Mouse (Mus musculus) heart, embryonic 14.5 days (tissue): ENCODE measurements around the gene Tyw1. TPM values are rescaled to one million over a fixed set of nuclear protein-coding genes. Genes with fewer than 3 reads are reported as not detected.

ENCODE experiments used
- ATAC-seq: fragments of 200-750 bp; cut with Nextera tagmentation; 2 replicates; pipeline ENCODE4 v1.8.0; 2017; ENCODE audit warnings: low read depth, moderate TSS enrichment; ENCODE audit not compliant: insufficient number of reproducible peaks, insufficient read depth, low FRiP score
- H3K27ac ChIP-seq, 2 experiments: fragments of 200-500 bp in 1 of 2; fragments of 300-500 bp in 1 of 2; sonication (generic) in 1 of 2; replicated peaks in 1 of 2; 2 replicates each; pipeline ENCODE4 v1.5.1; 2012 to 2014; ENCODE audit warnings: low read depth in 2 of 2, low read length in 2 of 2, control low read depth in 1 of 2, mild to moderate bottlenecking in 1 of 2, mixed read lengths in 1 of 2; ENCODE audit not compliant: control insufficient read depth in 1 of 2, insufficient read depth in 1 of 2
- H3K27me3 ChIP-seq: fragments of 300-500 bp; sonication (generic); 2 replicates; pipeline ENCODE4 v1.6.1; 2014; ENCODE audit warnings: mild to moderate bottlenecking, low read length, control low read depth; ENCODE audit not compliant: control insufficient read depth, insufficient read depth
- H3K36me3 ChIP-seq: fragments of 300-500 bp; sonication (generic); 2 replicates; pipeline ENCODE4 v1.6.1; 2014; ENCODE audit warnings: mild to moderate bottlenecking, control low read depth, low read length, mixed read lengths; ENCODE audit not compliant: control insufficient read depth, insufficient read depth
- H3K4me1 ChIP-seq, 2 experiments: fragments of 200-500 bp in 1 of 2; fragments of 300-500 bp in 1 of 2; sonication (generic) in 1 of 2; 2 replicates each; pipeline ENCODE4 v1.6.1; 2012 to 2014; ENCODE audit warnings: low read length in 2 of 2, control low read depth in 1 of 2, mixed read lengths in 1 of 2; ENCODE audit not compliant: control insufficient read depth in 2 of 2, insufficient read depth in 2 of 2
- H3K4me2 ChIP-seq: fragments of 300-500 bp; sonication (generic); 2 replicates; pipeline ENCODE4 v1.6.1; 2014; ENCODE audit warnings: mild to moderate bottlenecking, low read length
- H3K4me3 ChIP-seq, 2 experiments: fragments of 200-500 bp in 1 of 2; fragments of 300-500 bp in 1 of 2; sonication (generic) in 1 of 2; 2 replicates each; pipeline ENCODE4 v1.5.1; 2012 to 2014; ENCODE audit warnings: low read length in 2 of 2, mild to moderate bottlenecking in 2 of 2, control low read depth in 1 of 2, low read depth in 1 of 2, moderate library complexity in 1 of 2; ENCODE audit not compliant: control insufficient read depth in 1 of 2, insufficient read depth in 1 of 2
- H3K9ac ChIP-seq: fragments of 300-500 bp; sonication (generic); 2 replicates; pipeline ENCODE4 v1.6.1; 2014; ENCODE audit warnings: mild to moderate bottlenecking, low read length
- H3K9me3 ChIP-seq: fragments of 300-500 bp; sonication (generic); 2 replicates; pipeline ENCODE4 v1.6.1; 2016; ENCODE audit warnings: low read length, control low read depth; ENCODE audit not compliant: control insufficient read depth
- WGBS: fragments of 180-500 bp; shearing (Covaris S2); extraction: QIAGEN DNeasy Blood & Tissue Kit; methylation state at CpG from one replicate; pipeline ENCODE4 v1.1.7; 2014; 5-methylcytosine and 5-hydroxymethylcytosine counted together
- polyA plus RNA-seq: library from polyadenylated mRNA; unstranded; fragments of >200 nt; fragmentation: Nextera tagmentation; extraction: Ambion mirVana; gene quantifications from 2 replicates; pipeline ENCODE4 v1.2.1, GENCODE M21; 2014

The Tyw1 gene
- polyA plus RNA-seq, result 16.5 and 17.3 TPM in 2 replicates

DNA sequence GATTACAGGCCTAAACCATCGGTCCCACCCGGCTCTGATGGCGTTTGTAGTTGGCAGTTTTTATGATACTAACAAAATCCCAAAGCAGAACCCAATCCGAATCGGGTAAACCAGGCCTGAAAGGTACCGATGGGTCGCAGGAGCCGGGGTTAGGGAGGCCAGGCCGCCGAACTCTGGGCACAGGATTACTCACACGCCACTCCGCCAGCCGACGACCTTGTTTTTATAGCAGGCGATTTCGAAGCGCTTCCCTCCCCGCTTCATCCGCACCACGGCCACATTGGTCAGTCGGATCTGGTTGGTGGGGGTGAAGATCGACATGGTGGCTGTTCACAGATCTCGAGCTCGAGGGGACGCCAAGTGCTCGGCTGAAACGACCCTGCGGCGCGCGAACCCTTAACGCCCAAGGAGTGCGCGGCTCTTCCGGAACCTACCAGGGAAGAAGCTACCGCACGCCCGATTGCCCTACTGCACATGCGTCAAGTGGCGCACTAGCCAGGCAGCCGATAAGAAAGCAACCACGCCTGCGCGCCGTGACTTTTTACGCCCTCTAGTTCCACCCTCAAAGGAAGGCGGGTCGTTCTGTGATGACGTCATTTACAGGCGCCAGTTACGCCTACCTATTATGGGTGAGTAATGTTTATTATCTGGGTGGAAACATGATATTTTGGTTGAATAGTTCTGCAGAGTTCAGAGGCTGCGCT lies at the start of gene Tyw1, which contains the start of gene Sbds:
TSS of gene Tyw1 (plus strand) at position 603 of the 704 bp plus-strand sequence.
TSS of gene Sbds (minus strand) at position 514 of the 704 bp plus-strand sequence.
- Histone ChIP-seq H3K4me3 (peak within 1 kb of the TSS; percentile 76 to 100), H3K36me3 (peaks cover 37% of the 10 kb centered on the region), H3K4me2 (peak within 1 kb of the TSS; percentile 77), H3K9me3 (no peaks in the 10 kb centered on the region), H3K4me1 (peaks cover 0 to 15% of the 10 kb centered on the region in 2 experiments; a peak in 2 of 4 replicates), H3K9ac (peak within 1 kb of the TSS; percentile 91), H3K27ac (peak within 1 kb of the TSS; percentile 91 to 99), H3K27me3 (no peaks in the 10 kb centered on the region)
- ATAC-seq, result peak; percentile 90
- WGBS, result under 1% methylated on average over 52 of the region's 52 CpGs

- H3K27me3 ChIP-seq, result no peaks in the 10 kb centered on the region
- H3K27ac ChIP-seq, result no peak overlapping the region
- no peaks in the 10 kb centered on the region for H3K9me3 ChIP-seq
- no peak for ATAC-seq
- H3K4me1 ChIP-seq, result 0 out of 4 replicates have a peak, but pooled peaks cover 0 to 8% of the 10 kb centered on the region in 2 experiments
- no peak overlapping the region for H3K4me2 ChIP-seq
- no peak overlapping the region for H3K4me3 ChIP-seq
- H3K9ac ChIP-seq, result no peak overlapping the region
- WGBS, result 89% methylated on average over 4 of the region's 4 CpGs
- peaks cover 63% of the 10 kb centered on the region for H3K36me3 ChIP-seq
Measured at GRCm38 (mm10) chr5:130207299-130207698, 48.1 kb upstream of the Tyw1 start.

DNA sequence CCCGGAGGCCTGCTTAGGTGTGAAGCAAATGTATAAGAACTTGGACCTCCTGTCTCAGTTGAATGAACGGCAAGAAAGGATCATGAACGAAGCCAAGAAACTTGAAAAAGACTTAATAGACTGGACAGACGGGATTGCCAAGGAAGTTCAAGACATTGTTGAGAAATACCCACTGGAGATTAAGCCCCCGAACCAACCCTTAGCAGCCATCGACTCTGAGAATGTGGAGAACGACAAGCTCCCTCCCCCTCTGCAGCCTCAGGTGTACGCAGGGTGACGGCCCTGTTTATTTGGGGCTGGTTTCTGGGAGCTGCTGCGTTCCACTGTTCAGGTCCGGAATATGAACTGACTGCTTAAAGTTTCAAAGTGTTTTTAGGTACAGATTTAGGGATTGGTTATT lies 42.5 kb upstream of the Tyw1 start:
- ATAC-seq, result no peak
- Histone ChIP-seq H3K36me3 (peaks cover 68% of the 10 kb centered on the region), H3K9ac (no peak overlapping the region), H3K4me3 (no peak overlapping the region), H3K4me2 (no peak overlapping the region), H3K9me3 (no peaks in the 10 kb centered on the region), H3K27ac (no peak overlapping the region), H3K27me3 (no peaks in the 10 kb centered on the region), H3K4me1 (no peaks in the 10 kb centered on the region)
- WGBS, result 92% methylated on average over 11 of the region's 11 CpGs

- no peak within 1 kb of the TSS for H3K4me3 ChIP-seq
- H3K9me3 ChIP-seq, result no peaks in the 10 kb centered on the region
- H3K4me2 ChIP-seq, result no peak within 1 kb of the TSS
- no peaks in the 10 kb centered on the region for H3K27me3 ChIP-seq
- H3K27ac ChIP-seq, result no peak within 1 kb of the TSS
- no peak for ATAC-seq
- H3K4me1 ChIP-seq, result 0 out of 4 replicates have a peak, but pooled peaks cover 0 to 9% of the 10 kb centered on the region in 2 experiments
- H3K9ac ChIP-seq, result no peak within 1 kb of the TSS
- peaks cover 33% of the 10 kb centered on the region for H3K36me3 ChIP-seq
- WGBS, result 80% methylated on average over 7 of the region's 7 CpGs
Measured at GRCm38 (mm10) chr5:130216781-130217180, 38.6 kb upstream of the Tyw1 start, which contains the start of gene Tmem248. Gene Tmem248, plus strand, starts transcription at chr5:130217081.

DNA sequence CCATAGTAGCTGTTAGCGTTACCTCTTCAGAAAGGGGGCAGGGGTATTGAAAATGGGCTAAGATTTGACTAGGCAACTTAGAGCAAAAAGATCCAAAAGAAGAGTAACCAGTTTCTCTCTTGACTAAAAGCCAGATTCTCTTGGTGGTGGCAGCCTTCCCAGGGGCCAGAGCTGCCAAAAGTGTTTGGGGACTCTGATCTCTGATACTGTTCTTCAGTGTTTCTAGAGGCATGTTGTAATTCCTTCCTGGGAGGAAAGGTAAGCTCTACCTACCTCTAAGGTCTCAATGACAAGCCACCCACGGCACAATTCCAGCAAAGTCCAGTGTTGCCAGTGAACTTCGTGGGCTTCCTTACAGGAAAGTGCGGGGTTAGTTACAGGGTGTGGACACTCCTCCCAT lies 38.0 kb upstream of the Tyw1 start:
- Histone ChIP-seq H3K4me1 (0 out of 4 replicates have a peak, but pooled peaks cover 0 to 9% of the 10 kb centered on the region in 2 experiments), H3K27me3 (no peaks in the 10 kb centered on the region), H3K27ac (no peak overlapping the region), H3K4me2 (no peak overlapping the region), H3K9ac (no peak overlapping the region), H3K4me3 (no peak overlapping the region), H3K36me3 (peaks cover 26% of the 10 kb centered on the region), H3K9me3 (no peaks in the 10 kb centered on the region)
- WGBS, result 89% methylated on average over 4 of the region's 4 CpGs
- ATAC-seq, result no peak

DNA sequence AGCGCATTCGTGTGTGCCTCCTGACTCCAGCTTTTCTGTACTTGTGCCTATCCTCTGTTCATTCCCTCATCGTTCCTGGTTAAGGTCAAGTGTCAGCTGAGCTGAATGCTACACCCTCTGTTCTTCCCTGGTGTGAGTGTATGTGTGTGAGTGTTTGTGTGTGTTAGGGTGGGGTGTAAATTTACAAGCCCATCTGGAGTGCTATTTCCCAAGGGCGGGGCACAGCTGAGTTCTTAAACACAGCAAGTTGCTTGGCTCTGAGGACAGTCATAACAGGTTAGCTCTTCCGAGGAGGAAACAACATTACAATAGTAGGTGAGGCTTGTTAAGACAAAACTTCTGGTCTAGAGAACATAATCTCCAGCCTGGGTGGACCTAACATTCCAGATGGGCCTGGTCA lies 37.1 kb upstream of the Tyw1 start:
- ATAC-seq, result no peak
- Histone ChIP-seq H3K9me3 (no peaks in the 10 kb centered on the region), H3K4me1 (peaks cover 5 to 15% of the 10 kb centered on the region in 2 experiments), H3K4me2 (no peak overlapping the region), H3K9ac (no peak overlapping the region), H3K27me3 (no peaks in the 10 kb centered on the region), H3K36me3 (peaks cover 17% of the 10 kb centered on the region), H3K27ac (no peak overlapping the region), H3K4me3 (no peak overlapping the region)
- WGBS, result 86% methylated on average over 5 of the region's 5 CpGs

DNA sequence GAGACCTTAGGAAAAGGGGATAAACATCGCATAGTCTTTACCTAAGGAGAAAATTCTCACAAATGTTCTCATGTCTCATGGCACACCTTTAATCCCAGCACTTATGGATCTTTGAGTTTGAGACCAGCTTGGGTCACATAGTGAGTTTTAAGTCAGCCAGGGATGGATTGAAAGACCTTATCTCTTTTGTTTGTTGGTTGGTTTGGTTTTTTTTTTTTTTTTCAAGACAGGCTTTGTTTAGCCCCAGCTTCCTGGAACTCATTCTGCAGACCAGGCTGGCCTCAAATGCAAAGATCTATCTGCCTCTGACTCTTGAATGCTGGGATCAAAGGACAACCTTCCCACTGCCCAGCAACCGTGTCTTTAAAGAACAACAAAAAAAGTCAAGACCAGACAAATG lies 34.1 kb upstream of the Tyw1 start:
- Histone ChIP-seq H3K9ac (peak overlapping the region; percentile 98; the same call in 1 of the 2 replicates), H3K4me2 (peak overlapping the region; percentile 78), H3K27me3 (no peaks in the 10 kb centered on the region), H3K27ac (peak overlapping the region in 1 of 2 experiments; percentile 72; a peak in 1 of 4 replicates), H3K4me1 (peaks cover 5 to 25% of the 10 kb centered on the region in 2 experiments), H3K9me3 (no peaks in the 10 kb centered on the region), H3K4me3 (peak overlapping the region in 1 of 2 experiments; percentile 92; a peak in 3 of 4 replicates), H3K36me3 (peaks cover 6% of the 10 kb centered on the region; the same call in 1 of the 2 replicates)
- 46% methylated on average over 2 of the region's 2 CpGs for WGBS
- ATAC-seq, result no peak
